8 mouse cellular contexts compared by ENCODE assay signal in genomic region chr4:155944271-155944670, GRCm38 (mm10). TPM values are rescaled to one million over a fixed set of nuclear protein-coding genes. Genes with fewer than 3 reads are reported as not detected.
DNase-seq lines count a peak whose midpoint lies in the region; ATAC-seq and TF ChIP-seq lines count a peak whose summit lies in the region.

No protein-coding gene starts in this region.

- peak overlapping the region; percentile 97 for H3K4me2 ChIP-seq in liver, embryonic 15.5 days

- 0 out of 2 replicates have a peak, but pooled peaks have one; percentile 69 for TF ChIP-seq POLR2A in bone marrow macrophage, adult 2 months (IDR thresholded peaks at IDR 0.05; ENCODE audit: borderline replicate concordance, low read depth, low read length)

- no peak for DNase-seq in heart, embryonic 10.5 days (ENCODE audit: low spot score)
- DNase-seq in heart, adult 9 months (ENCODE audit: low spot score in 2 of 2), result no peak
- DNase-seq in hindbrain, embryonic 10.5 days (ENCODE audit: low spot score), result no peak
- no peak for DNase-seq in right cerebral cortex, postnatal 25 days
- no peak for DNase-seq in ovary, adult 18-20 months (ENCODE audit: low spot score)

- ATAC-seq in liver, embryonic 15.5 days (ENCODE audit: insufficient read depth), result no peak
- peak; percentile 57 for ATAC-seq in neutrophil, adult 5-6 weeks (ENCODE audit: extremely low read depth, insufficient number of reproducible peaks, low FRiP score, poor library complexity, severe bottlenecking)

- peak overlapping the region; percentile 90 for H3K9ac ChIP-seq in liver, embryonic 15.5 days

- under 1% methylated on average over 17 of the region's 17 CpGs for WGBS in heart, embryonic 10.5 days
- WGBS in hindbrain, embryonic 10.5 days, result 1% methylated on average over 17 of the region's 17 CpGs
- under 1% methylated on average over 17 of the region's 17 CpGs for WGBS in liver, embryonic 15.5 days (ENCODE audit: insufficient replicate concordance)

- peak overlapping the region; percentile 94 for H3K27ac ChIP-seq in heart, embryonic 10.5 days
- peak overlapping the region; percentile 60 for H3K27ac ChIP-seq in bone marrow macrophage, adult 2 months (ENCODE audit: insufficient read depth, low read depth, low read length)
- peak overlapping the region; percentile 94 for H3K27ac ChIP-seq in hindbrain, embryonic 10.5 days
- peak overlapping the region; percentile 83 for H3K27ac ChIP-seq in liver, embryonic 15.5 days (replicated peaks)

- peaks cover 33% of the 10 kb centered on the region for H3K36me3 ChIP-seq in heart, embryonic 10.5 days
- peaks cover 36% of the 10 kb centered on the region for H3K36me3 ChIP-seq in hindbrain, embryonic 10.5 days
- H3K36me3 ChIP-seq in liver, embryonic 15.5 days (replicated peaks), result peaks cover 29% of the 10 kb centered on the region

- H3K9me3 ChIP-seq in heart, embryonic 10.5 days, result no peaks in the 10 kb centered on the region
- H3K9me3 ChIP-seq in hindbrain, embryonic 10.5 days, result no peaks in the 10 kb centered on the region
- H3K9me3 ChIP-seq in liver, embryonic 15.5 days (replicated peaks), result no peaks in the 10 kb centered on the region

- H3K4me3 ChIP-seq in heart, embryonic 10.5 days, result peak overlapping the region; percentile 97
- H3K4me3 ChIP-seq in bone marrow macrophage, adult 2 months (ENCODE audit: insufficient read depth, low read length), result peak overlapping the region; percentile 92
- H3K4me3 ChIP-seq in hindbrain, embryonic 10.5 days, result peak overlapping the region; percentile 97
- H3K4me3 ChIP-seq in liver, embryonic 15.5 days (replicated peaks), result peak overlapping the region; percentile 97

- H3K4me1 ChIP-seq in heart, embryonic 10.5 days, result peaks cover 15% of the 10 kb centered on the region
- H3K4me1 ChIP-seq in bone marrow macrophage, adult 2 months (ENCODE audit: control insufficient read depth, insufficient read depth, low read length), result peaks cover 20% of the 10 kb centered on the region
- peaks cover 23% of the 10 kb centered on the region for H3K4me1 ChIP-seq in hindbrain, embryonic 10.5 days (replicated peaks)
- H3K4me1 ChIP-seq in liver, embryonic 15.5 days (replicated peaks), result peaks cover 49% of the 10 kb centered on the region

- no peaks in the 10 kb centered on the region; the same call in 1 of the 2 replicates for H3K27me3 ChIP-seq in heart, embryonic 10.5 days (ENCODE audit: insufficient read depth, poor library complexity, severe bottlenecking)
- no peaks in the 10 kb centered on the region for H3K27me3 ChIP-seq in hindbrain, embryonic 10.5 days (ENCODE audit: insufficient read depth, poor library complexity, severe bottlenecking)
- H3K27me3 ChIP-seq in liver, embryonic 15.5 days, result peaks cover 33% of the 10 kb centered on the region

- no peak for TF ChIP-seq CTCF in bone marrow macrophage, adult 2 months (IDR thresholded peaks at IDR 0.05; ENCODE audit: low read depth, low read length)

RNA-seq across cellular contexts. Expression of gene Ube2j2, which starts 0.6 kb away (rescaled TPM):
- 97.2 and 135 TPM in 2 replicates for polyA plus RNA-seq in heart, embryonic 10.5 days (2016; fragmentation: Nextera tagmentation; extraction: Ambion mirVana)
- 78.3 and 85.9 TPM in 2 replicates for polyA plus RNA-seq in bone marrow macrophage, adult 2 months (2012; ENCODE audit: insufficient read depth, insufficient read length, missing spikeins)
- polyA plus RNA-seq in hindbrain, embryonic 10.5 days (2016; fragmentation: Nextera tagmentation; extraction: Ambion mirVana), result 146 and 157 TPM in 2 replicates
- 50.2 and 51.2 TPM in 2 replicates for polyA plus RNA-seq in liver, embryonic 15.5 days (2015; fragmentation: Nextera tagmentation; extraction: Ambion mirVana)
- total RNA-seq in neutrophil, adult 5-6 weeks (2017), result 87.4 and 90.2 TPM in 2 replicates

RNA-seq across cellular contexts. Expression of gene C1qtnf12, which starts 17.8 kb away (rescaled TPM):
- 26.2 and 27.0 TPM in 2 replicates for polyA plus RNA-seq in heart, embryonic 10.5 days (2016; fragmentation: Nextera tagmentation; extraction: Ambion mirVana)
- polyA plus RNA-seq in bone marrow macrophage, adult 2 months (2012; ENCODE audit: insufficient read depth, insufficient read length, missing spikeins), result 32.4 and 42.7 TPM in 2 replicates
- 24.4 and 25.2 TPM in 2 replicates for polyA plus RNA-seq in hindbrain, embryonic 10.5 days (2016; fragmentation: Nextera tagmentation; extraction: Ambion mirVana)
- polyA plus RNA-seq in liver, embryonic 15.5 days (2015; fragmentation: Nextera tagmentation; extraction: Ambion mirVana), result 76.3 and 81.9 TPM in 2 replicates
- 1.6 and 3.6 TPM in 2 replicates for total RNA-seq in neutrophil, adult 5-6 weeks (2017)

RNA-seq across cellular contexts. Expression of gene B3galt6, which starts 48.2 kb away (rescaled TPM):
- 10.7 and 12.9 TPM in 2 replicates for polyA plus RNA-seq in heart, embryonic 10.5 days (2016; fragmentation: Nextera tagmentation; extraction: Ambion mirVana)
- polyA plus RNA-seq in bone marrow macrophage, adult 2 months (2012; ENCODE audit: insufficient read depth, insufficient read length, missing spikeins), result 1.7 and 2.3 TPM in 2 replicates
- 13.8 and 17.2 TPM in 2 replicates for polyA plus RNA-seq in hindbrain, embryonic 10.5 days (2016; fragmentation: Nextera tagmentation; extraction: Ambion mirVana)
- polyA plus RNA-seq in liver, embryonic 15.5 days (2015; fragmentation: Nextera tagmentation; extraction: Ambion mirVana), result 4.4 and 4.6 TPM in 2 replicates
- total RNA-seq in neutrophil, adult 5-6 weeks (2017), result 2.9 and 3.7 TPM in 2 replicates

RNA-seq across cellular contexts. Expression of gene Sdf4, which starts 48.4 kb away (rescaled TPM):
- polyA plus RNA-seq in heart, embryonic 10.5 days (2016; fragmentation: Nextera tagmentation; extraction: Ambion mirVana), result 139 and 148 TPM in 2 replicates
- polyA plus RNA-seq in bone marrow macrophage, adult 2 months (2012; ENCODE audit: insufficient read depth, insufficient read length, missing spikeins), result 197 and 213 TPM in 2 replicates
- polyA plus RNA-seq in hindbrain, embryonic 10.5 days (2016; fragmentation: Nextera tagmentation; extraction: Ambion mirVana), result 131 and 135 TPM in 2 replicates
- 77.0 and 81.4 TPM in 2 replicates for polyA plus RNA-seq in liver, embryonic 15.5 days (2015; fragmentation: Nextera tagmentation; extraction: Ambion mirVana)
- 213 and 229 TPM in 2 replicates for total RNA-seq in neutrophil, adult 5-6 weeks (2017)

RNA-seq across cellular contexts. Expression of gene Acap3, which starts 52.6 kb away (rescaled TPM):
- 12.3 and 13.3 TPM in 2 replicates for polyA plus RNA-seq in heart, embryonic 10.5 days (2016; fragmentation: Nextera tagmentation; extraction: Ambion mirVana)
- polyA plus RNA-seq in bone marrow macrophage, adult 2 months (2012; ENCODE audit: insufficient read depth, insufficient read length, missing spikeins), result 15.8 and 18.1 TPM in 2 replicates
- polyA plus RNA-seq in hindbrain, embryonic 10.5 days (2016; fragmentation: Nextera tagmentation; extraction: Ambion mirVana), result 32.2 and 41.4 TPM in 2 replicates
- 6.5 and 8.5 TPM in 2 replicates for polyA plus RNA-seq in liver, embryonic 15.5 days (2015; fragmentation: Nextera tagmentation; extraction: Ambion mirVana)
- total RNA-seq in neutrophil, adult 5-6 weeks (2017), result 15.7 and 17.5 TPM in 2 replicates
